Mouse (Mus musculus): ENCODE measurements at regions not wholly inside any gene's neighbourhood (a gene's known extent, or its start where the extent isn't known, plus 50 kb on each side); places are given as distances from the start of the nearest gene placed in this dataset.
A peak's percentile ranks its signal among the peaks of the same experiment; 100 is the strongest.

GRCm38 (mm10) chrX:80799740-80800139 is 270.8 kb upstream of the Tmem47 start:
- DNase-seq (ENCODE audit: low spot score in 2 of 2): no peak

GRCm38 (mm10) chrX:80800271-80800670 is 270.2 kb upstream of the Tmem47 start:
- DNase-seq (ENCODE audit: low spot score in 2 of 2): peak in 1 of 2 experiments; percentile 8
